Mouse (Mus musculus): ENCODE results near the gene Pin1rt1. TPM values are rescaled to one million over a fixed set of nuclear protein-coding genes. Genes with fewer than 3 reads are reported as not detected.

Pin1rt1 gene
- polyA plus RNA-seq (2014; fragmentation: Illumina TruSeq; extraction: RNeasy Lipid Tissue Mini Kit (QIAGEN cat#74804); ENCODE audit: low read depth, low replicate concordance): not detected

DNA sequence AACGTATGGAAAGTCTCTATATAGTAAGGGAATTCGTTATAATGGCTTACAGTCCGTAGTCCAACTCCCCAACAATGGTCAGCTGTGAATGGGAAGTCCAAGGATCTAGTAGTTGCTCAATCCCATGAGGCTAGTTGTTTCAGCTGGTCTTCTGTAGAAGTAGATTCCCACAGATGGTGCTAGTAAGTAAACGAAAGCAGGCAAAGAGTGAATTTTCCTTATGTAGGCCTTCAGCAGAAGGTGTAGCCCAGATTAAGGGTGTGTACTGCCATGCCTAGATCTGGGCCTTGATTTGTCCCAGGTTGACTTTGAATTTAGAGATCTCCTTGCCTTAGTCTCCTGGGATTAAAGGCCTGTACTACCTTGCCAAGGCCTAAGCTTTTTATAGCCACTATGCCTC, at the start of gene Pin1rt1:
Pin1rt1 (minus strand) TSS at position 101 of the 400 bp plus-strand sequence.

DNA sequence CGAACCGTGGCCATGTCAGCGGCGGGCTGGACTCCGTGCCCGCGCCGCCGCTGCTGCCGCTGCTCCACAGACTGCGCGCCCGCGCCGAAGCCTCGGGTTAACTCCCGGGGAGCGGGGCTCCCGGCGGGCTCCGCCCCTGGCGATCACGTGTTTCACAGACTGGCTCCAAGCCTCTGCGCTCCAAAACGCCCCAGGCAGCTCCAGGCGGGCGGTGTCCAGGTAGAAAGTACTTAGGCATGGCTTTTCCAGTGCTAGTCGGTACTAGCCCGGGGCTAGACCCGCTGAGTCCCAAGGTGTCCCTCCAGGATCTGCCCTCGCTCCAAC, 26.5 kb upstream of the Pin1rt1 start, which contains the start of gene Depdc7:
Depdc7 (minus strand) TSS at position 138 of the 324 bp plus-strand sequence.

DNA sequence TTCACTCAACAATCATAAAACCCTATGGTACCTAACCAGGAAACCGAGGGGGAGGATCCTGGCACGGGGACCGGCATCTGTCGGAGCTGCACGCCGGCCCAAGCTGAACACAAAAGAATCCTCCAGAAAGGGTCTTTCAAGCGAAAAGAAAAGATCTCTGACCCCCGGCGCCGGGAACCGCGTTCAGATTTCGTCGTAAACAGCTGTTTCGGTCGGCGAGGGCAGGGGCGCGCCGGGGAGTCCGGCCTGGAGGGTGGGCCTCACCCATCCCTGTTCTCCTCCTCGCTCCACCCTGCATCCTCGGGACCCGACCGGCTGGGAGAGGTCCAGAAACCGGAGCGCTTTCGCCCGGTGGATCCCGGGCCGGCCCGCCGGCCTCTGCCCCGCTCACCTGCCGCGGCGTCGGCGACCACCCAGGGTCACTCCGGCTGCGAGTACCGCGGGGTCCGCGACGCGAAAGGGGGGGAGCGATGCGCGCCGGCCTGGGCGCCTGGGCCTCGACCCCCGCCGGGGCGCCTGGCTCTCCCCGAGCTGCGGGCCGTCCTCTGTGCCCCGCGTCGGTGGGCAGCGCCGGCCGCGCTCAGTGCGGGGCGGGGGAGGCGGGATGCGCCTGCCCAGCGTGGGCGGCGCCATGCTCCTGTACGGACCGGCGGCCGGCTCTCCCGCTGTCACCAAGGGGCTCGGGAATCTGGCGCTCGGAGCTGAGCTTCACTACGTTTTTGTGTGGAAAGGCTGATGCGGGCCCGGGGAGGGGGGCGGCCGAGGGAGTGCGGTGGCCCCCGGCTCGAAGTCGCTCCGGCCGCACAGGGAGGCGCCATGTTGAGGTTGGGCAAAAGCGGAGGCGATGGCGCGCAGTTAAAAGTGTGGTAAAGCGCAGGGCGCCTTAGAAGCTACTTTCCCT, 4.3 kb downstream of the Pin1rt1 start, which contains the start of gene Tcp11l1:
Tcp11l1 (minus strand) TSS at position 585 of the 901 bp plus-strand sequence.

Other genes starting within 250 kb of the Pin1rt1 start
- gene Hipk3, start 221.9 kb downstream of the Pin1rt1 start, polyA plus RNA-seq (2014; fragmentation: Illumina TruSeq; extraction: RNeasy Lipid Tissue Mini Kit (QIAGEN cat#74804); ENCODE audit: low read depth, low replicate concordance): 105 TPM
- gene Cstf3, start 125.9 kb downstream of the Pin1rt1 start, polyA plus RNA-seq (2014; fragmentation: Illumina TruSeq; extraction: RNeasy Lipid Tissue Mini Kit (QIAGEN cat#74804); ENCODE audit: low read depth, low replicate concordance): 14.6 TPM
- 6.7 TPM for gene Tcp11l1, start 4.2 kb downstream of the Pin1rt1 start, polyA plus RNA-seq (2014; fragmentation: Illumina TruSeq; extraction: RNeasy Lipid Tissue Mini Kit (QIAGEN cat#74804); ENCODE audit: low read depth, low replicate concordance)
- gene Depdc7, start 26.5 kb upstream of the Pin1rt1 start, polyA plus RNA-seq (2014; fragmentation: Illumina TruSeq; extraction: RNeasy Lipid Tissue Mini Kit (QIAGEN cat#74804); ENCODE audit: low read depth, low replicate concordance): 1.6 TPM
- gene Qser1, start 100.4 kb upstream of the Pin1rt1 start, polyA plus RNA-seq (2014; fragmentation: Illumina TruSeq; extraction: RNeasy Lipid Tissue Mini Kit (QIAGEN cat#74804); ENCODE audit: low read depth, low replicate concordance): 16.2 TPM
- 0.73 TPM for gene Prrg4, start 133.5 kb upstream of the Pin1rt1 start, polyA plus RNA-seq (2014; fragmentation: Illumina TruSeq; extraction: RNeasy Lipid Tissue Mini Kit (QIAGEN cat#74804); ENCODE audit: low read depth, low replicate concordance)
- 15.8 TPM for gene Ccdc73, start 151.4 kb upstream of the Pin1rt1 start, polyA plus RNA-seq (2014; fragmentation: Illumina TruSeq; extraction: RNeasy Lipid Tissue Mini Kit (QIAGEN cat#74804); ENCODE audit: low read depth, low replicate concordance)

Measured in heart, adult 10 weeks (tissue).